Mouse (Mus musculus) kidney, embryonic 14.5 days (tissue): ENCODE results near the gene Selenoi. TPM values are rescaled to one million over a fixed set of nuclear protein-coding genes. Genes with fewer than 3 reads are reported as not detected.
A peak's percentile ranks its signal among the peaks of the same experiment; 100 is the strongest.

Experiments
- ATAC-seq: fragments of 200-750 bp; cut with Nextera tagmentation; 2 replicates; pipeline ENCODE4 v1.8.0; 2017; ENCODE audit warnings: moderate number of reproducible peaks, mild to moderate bottlenecking, moderate TSS enrichment, moderate library complexity; ENCODE audit not compliant: low FRiP score, low TSS enrichment
- H3K27ac ChIP-seq: fragments of 300-500 bp; sonication (generic); 2 replicates; pipeline ENCODE4 v1.5.1; 2014; ENCODE audit warnings: low read depth, mild to moderate bottlenecking, low read length, moderate library complexity, mixed read lengths
- H3K27me3 ChIP-seq: fragments of 300-500 bp; sonication (generic); 2 replicates; pipeline ENCODE4 v1.6.1; 2014; ENCODE audit warnings: mild to moderate bottlenecking, low read length; ENCODE audit not compliant: control insufficient read depth, insufficient read depth
- H3K36me3 ChIP-seq: fragments of 300-500 bp; sonication (generic); 2 replicates; pipeline ENCODE4 v1.6.1; 2014; ENCODE audit warnings: low read length, mixed read lengths; ENCODE audit not compliant: control insufficient read depth, insufficient read depth
- H3K4me1 ChIP-seq: fragments of 300-500 bp; sonication (generic); 2 replicates; pipeline ENCODE4 v1.6.1; 2014; ENCODE audit warnings: low read length, mixed read lengths; ENCODE audit not compliant: control insufficient read depth, insufficient read depth
- H3K4me2 ChIP-seq: fragments of 300-500 bp; sonication (generic); replicated peaks from 2 replicates; pipeline ENCODE4 v1.6.1; 2014; ENCODE audit warnings: low read depth, mild to moderate bottlenecking, low read length
- H3K4me3 ChIP-seq: fragments of 300-500 bp; sonication (generic); 2 replicates; pipeline ENCODE4 v1.5.1; 2014; ENCODE audit warnings: mild to moderate bottlenecking, low read length
- H3K9ac ChIP-seq: fragments of 300-500 bp; sonication (generic); 2 replicates; pipeline ENCODE4 v1.6.1; 2014; ENCODE audit warnings: low read depth, mild to moderate bottlenecking, low read length, moderate library complexity
- H3K9me3 ChIP-seq: fragments of 300-500 bp; sonication (generic); 2 replicates; pipeline ENCODE4 v1.6.1; 2016; ENCODE audit warnings: low read length; ENCODE audit not compliant: control insufficient read depth
- WGBS: fragments of 180-500 bp; shearing (Covaris S2); extraction: QIAGEN DNeasy Blood & Tissue Kit; methylation state at CpG from one replicate; pipeline ENCODE4 v1.1.7; 2014; 5-methylcytosine and 5-hydroxymethylcytosine counted together
- polyA plus RNA-seq: library from polyadenylated mRNA; unstranded; fragments of >200 nt; fragmentation: Nextera tagmentation; extraction: Ambion mirVana; gene quantifications from 2 replicates; pipeline ENCODE4 v1.2.1, GENCODE M21; 2014

Gene Selenoi
- 16.9 and 19.1 TPM in 2 replicates for polyA plus RNA-seq

DNA sequence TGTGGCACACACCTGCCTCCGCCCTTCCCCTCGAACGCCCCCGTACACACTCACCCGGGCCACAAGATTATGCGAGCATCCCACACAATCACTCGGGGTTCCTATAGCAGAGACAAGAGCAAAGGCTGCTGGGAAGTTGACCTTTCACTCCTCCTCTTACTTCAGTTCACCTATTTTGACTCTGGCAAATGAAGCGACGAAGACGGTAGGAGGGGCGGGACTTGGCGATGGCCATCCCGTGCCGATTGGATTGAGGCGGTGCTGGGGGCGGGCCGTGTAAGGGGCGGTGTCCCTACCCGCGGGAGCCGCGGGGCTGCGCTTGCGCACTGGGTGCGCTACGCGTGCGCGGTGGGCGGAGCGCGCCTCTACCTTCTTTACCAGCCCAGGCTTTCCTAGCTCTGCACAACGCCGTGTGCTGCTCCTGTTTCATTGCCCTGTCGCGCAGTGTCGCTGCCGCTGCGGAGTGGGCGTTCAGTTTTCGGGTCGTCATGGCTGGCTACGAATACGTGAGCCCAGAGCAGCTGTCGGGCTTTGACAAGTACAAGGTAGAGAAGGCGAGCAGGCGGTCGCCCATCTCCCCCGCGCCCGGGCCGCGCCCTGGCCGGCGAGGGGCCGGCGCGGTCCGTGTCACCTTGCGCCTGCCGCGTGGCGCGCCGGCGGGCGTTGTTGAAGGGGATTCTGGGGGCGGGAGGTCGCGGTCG is at the start of gene Selenoi:
Gene Selenoi, plus strand, starts transcription at position 311 of the 701 bp plus-strand sequence.
- WGBS: 1% methylated on average over 68 of the region's 71 CpGs
- no peaks in the 10 kb centered on the region for H3K27me3 ChIP-seq
- ATAC-seq: peak; percentile 100
- H3K4me3 ChIP-seq: peak within 1 kb of the TSS; percentile 83
- peaks cover 6% of the 10 kb centered on the region; the same call in 1 of the 2 replicates for H3K4me1 ChIP-seq
- H3K4me2 ChIP-seq: peak within 1 kb of the TSS; percentile 82
- peak within 1 kb of the TSS; percentile 79 for H3K9ac ChIP-seq
- peaks cover 7% of the 10 kb centered on the region; the same call in 1 of the 2 replicates for H3K9me3 ChIP-seq
- peaks cover 4% of the 10 kb centered on the region; the same call in 1 of the 2 replicates for H3K36me3 ChIP-seq
- H3K27ac ChIP-seq: peak within 1 kb of the TSS; percentile 85

DNA sequence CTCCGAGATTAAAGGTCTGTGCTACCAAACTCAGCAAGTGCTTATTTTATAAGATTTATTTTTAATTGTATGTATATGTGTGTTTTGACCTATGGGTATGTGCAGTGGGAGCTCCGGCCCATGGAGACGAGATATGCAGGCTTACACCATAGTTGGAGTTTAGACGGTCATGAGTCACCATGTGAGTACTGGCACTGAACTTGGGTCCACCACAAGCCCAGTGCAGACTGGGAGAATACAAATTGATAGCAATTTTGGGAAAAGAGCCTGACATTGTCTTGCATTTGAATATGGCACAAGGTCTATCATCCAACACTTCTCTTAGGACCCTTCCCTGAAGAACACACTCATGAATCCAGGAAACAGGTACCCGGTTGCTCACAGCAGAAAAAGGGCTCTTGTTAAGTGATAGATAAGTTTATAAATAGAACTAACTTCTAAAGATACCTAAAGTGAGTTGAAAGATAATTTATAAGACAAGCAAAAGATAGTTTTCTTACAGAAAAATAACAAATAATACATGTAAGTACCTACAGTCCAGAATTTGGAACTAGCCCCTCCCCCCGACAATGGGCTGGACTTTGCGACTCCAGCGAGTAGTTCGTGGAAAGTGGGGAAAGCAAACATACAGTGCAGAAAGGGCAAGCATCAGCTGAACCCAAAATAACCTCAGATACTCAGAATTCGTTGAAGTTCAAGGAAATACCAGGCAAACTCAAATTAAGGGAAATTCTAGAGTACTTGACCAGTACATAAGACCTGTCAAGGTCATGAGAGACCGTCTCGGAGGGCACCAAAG is 44.5 kb upstream of the Selenoi start:
- Histone ChIP-seq H3K27ac (no peak overlapping the region), H3K4me1 (no peaks in the 10 kb centered on the region), H3K36me3 (peaks cover 25% of the 10 kb centered on the region), H3K4me2 (no peak overlapping the region), H3K4me3 (no peak overlapping the region), H3K9ac (no peak overlapping the region), H3K27me3 (no peaks in the 10 kb centered on the region), H3K9me3 (no peaks in the 10 kb centered on the region)
- WGBS: 90% methylated on average over 12 of the region's 12 CpGs
- no peak for ATAC-seq

DNA sequence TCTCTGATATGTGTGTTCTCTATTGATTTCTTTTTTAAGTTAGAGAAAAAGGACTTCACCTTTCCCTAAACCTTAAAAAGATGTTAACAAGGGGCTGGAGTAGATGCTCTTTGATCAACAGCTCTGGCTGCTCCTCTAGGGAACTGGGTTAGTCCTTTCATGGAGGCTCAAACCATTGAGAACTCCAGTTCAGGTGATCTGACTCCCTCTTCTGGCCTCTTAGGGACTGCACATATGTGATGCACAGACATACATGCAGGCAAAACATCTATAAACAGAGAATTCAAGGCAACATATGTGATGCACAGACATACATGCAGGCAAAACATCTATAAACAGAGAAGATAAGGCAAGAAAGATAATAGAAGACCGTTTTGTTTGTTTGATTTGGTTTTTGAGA is 39.9 kb upstream of the Selenoi start:
- no peak for ATAC-seq
- H3K27me3 ChIP-seq: no peaks in the 10 kb centered on the region; the same call in 1 of the 2 replicates
- no peak overlapping the region for H3K9ac ChIP-seq
- no peak overlapping the region for H3K27ac ChIP-seq
- no peaks in the 10 kb centered on the region for H3K9me3 ChIP-seq
- H3K4me1 ChIP-seq: no peaks in the 10 kb centered on the region
- no peak overlapping the region for H3K4me2 ChIP-seq
- H3K36me3 ChIP-seq: peaks cover 3% of the 10 kb centered on the region; the same call in 1 of the 2 replicates
- H3K4me3 ChIP-seq: no peak overlapping the region
- WGBS: 76% methylated on average over 1 of the region's 1 CpGs

DNA sequence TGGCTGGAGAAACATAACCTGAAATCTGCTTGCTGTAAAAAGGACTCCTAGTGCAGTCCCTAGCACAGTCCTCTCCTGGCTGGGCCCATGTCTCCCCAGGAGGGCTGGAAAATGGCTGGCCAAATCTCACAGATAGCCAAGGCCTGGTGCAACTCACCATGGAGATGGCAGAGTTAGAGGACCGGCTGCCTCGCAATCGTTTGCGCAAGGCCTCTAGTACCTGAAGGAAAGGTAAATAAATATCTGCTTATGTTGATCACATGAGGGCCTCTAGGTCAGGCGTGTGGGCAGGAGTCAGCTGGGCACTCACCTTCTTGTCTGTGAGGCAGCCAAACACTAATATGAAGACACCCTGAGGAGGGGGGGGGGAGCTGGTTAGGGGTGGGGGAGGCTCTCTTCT is 37.0 kb upstream of the Selenoi start:
- WGBS: 88% methylated on average over 5 of the region's 5 CpGs
- H3K4me3 ChIP-seq: no peak overlapping the region
- 0 out of 2 replicates have a peak, but pooled peaks cover 2% of the 10 kb centered on the region for H3K4me1 ChIP-seq
- H3K27ac ChIP-seq: no peak overlapping the region
- no peaks in the 10 kb centered on the region for H3K36me3 ChIP-seq
- no peak for ATAC-seq
- no peak overlapping the region for H3K4me2 ChIP-seq
- H3K9me3 ChIP-seq: no peaks in the 10 kb centered on the region
- H3K9ac ChIP-seq: no peak overlapping the region
- H3K27me3 ChIP-seq: no peaks in the 10 kb centered on the region; the same call in 1 of the 2 replicates

DNA sequence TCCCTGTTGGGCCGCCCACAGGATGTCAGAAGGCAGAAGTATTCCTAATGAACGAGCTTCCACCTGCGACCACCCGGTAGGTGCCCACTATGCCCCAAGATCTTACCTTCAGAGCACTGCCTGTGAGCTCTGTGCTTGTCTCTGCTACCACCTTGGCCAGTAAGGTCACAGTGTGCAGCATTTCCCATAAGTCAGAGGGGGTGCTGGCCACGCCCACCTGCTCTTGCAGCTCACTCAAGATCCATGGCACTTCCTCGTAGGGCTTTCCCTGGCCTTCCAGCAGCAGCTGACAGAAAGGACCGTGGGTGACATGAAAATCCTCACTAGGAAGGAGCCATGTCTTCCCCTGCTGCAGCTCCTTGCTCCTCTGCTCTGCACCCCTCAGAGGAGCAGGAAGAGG is 34.1 kb upstream of the Selenoi start:
- Histone ChIP-seq H3K4me2 (no peak overlapping the region), H3K27me3 (no peaks in the 10 kb centered on the region; the same call in 1 of the 2 replicates), H3K4me1 (0 out of 2 replicates have a peak, but pooled peaks cover 2% of the 10 kb centered on the region), H3K27ac (no peak overlapping the region), H3K36me3 (no peaks in the 10 kb centered on the region), H3K9me3 (no peaks in the 10 kb centered on the region), H3K4me3 (no peak overlapping the region), H3K9ac (no peak overlapping the region)
- WGBS: 74% methylated on average over 7 of the region's 7 CpGs
- ATAC-seq: no peak

DNA sequence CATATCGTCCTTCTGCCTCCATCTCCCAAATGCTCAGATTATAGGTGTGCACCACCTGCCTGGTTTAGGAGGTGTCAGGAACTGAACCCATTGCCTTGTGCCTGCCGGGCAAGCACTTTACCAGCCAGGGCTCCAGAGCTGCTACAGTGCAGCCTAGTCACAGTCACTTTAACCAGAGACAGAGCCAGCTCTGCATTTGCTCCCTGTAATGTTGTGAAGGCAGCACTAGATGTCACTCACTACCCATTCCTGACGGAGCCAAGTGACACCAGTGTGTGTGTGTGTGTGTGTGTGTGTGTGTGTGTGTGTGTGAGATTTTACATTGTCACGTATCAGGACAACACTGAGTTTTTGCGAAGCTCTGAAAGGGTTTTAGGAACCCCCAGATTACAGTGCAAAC is 30.9 kb upstream of the Selenoi start:
- Histone ChIP-seq H3K27ac (no peak overlapping the region), H3K4me3 (no peak overlapping the region), H3K27me3 (no peaks in the 10 kb centered on the region; the same call in 1 of the 2 replicates), H3K9me3 (no peaks in the 10 kb centered on the region), H3K36me3 (no peaks in the 10 kb centered on the region), H3K4me2 (no peak overlapping the region), H3K4me1 (0 out of 2 replicates have a peak, but pooled peaks cover 4% of the 10 kb centered on the region), H3K9ac (no peak overlapping the region)
- ATAC-seq: no peak
- WGBS: 51% methylated on average over 5 of the region's 5 CpGs

DNA sequence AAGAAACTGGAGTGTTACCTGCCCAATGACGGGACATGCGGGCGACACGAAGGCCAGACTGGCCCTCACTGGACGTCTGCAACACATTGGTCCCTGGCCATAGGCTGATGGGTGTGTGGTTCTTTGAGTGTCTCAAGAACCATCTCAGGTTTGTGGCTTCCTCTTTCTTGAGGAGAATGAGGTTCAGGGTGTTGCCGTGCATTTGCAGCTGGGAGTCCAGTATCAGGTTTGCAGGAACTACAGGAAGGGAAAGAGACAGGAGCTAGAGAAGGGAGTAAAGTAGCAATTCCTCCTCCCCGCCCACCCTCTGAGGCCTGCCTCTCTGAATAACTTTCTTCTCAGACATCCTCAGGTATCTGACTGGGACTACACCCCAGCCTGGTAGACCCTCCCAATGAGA is 30.2 kb upstream of the Selenoi start:
- WGBS: 85% methylated on average over 7 of the region's 7 CpGs
- H3K36me3 ChIP-seq: no peaks in the 10 kb centered on the region
- no peak overlapping the region for H3K27ac ChIP-seq
- H3K9ac ChIP-seq: no peak overlapping the region
- H3K9me3 ChIP-seq: no peaks in the 10 kb centered on the region
- H3K4me1 ChIP-seq: 0 out of 2 replicates have a peak, but pooled peaks cover 4% of the 10 kb centered on the region
- no peak overlapping the region for H3K4me2 ChIP-seq
- ATAC-seq: no peak
- no peak overlapping the region for H3K4me3 ChIP-seq
- no peaks in the 10 kb centered on the region for H3K27me3 ChIP-seq

DNA sequence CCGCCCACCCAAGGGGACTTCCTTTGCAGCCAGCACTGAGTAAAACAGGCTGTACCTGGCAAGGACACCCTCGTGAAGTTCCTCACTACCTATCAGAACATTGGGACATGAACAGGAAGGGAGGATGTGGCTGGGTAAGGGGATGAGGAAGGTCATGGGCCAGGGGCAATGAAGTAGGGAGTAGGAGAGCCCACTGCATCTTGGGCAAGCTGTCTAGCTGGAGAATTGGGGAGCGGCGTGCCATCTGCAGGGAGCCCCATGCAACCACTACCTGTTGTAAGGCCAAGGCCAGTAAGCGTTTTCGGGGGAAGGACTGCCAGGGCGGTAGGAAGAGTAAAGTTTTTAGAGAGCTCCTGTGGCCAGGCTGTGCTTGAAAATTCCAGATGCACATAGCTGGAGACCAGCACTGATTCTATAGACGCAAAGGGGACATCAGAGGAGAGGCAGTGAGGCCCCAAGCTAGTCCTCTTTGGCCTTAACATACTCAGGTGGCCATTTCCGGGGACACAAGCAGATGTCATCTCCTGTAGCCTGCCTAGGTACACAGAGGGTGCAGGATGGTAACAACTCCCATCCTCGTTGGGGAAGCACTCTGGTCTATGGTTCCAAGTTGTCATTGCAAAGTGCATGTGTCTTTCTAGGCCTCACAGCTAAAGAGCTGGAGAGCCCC is 29.0 kb upstream of the Selenoi start:
- Histone ChIP-seq H3K9ac (no peak overlapping the region), H3K27ac (no peak overlapping the region), H3K4me1 (0 out of 2 replicates have a peak, but pooled peaks cover 3% of the 10 kb centered on the region), H3K36me3 (no peaks in the 10 kb centered on the region), H3K4me2 (no peak overlapping the region), H3K4me3 (no peak overlapping the region), H3K9me3 (no peaks in the 10 kb centered on the region), H3K27me3 (no peaks in the 10 kb centered on the region)
- no peak for ATAC-seq
- WGBS: 81% methylated on average over 10 of the region's 10 CpGs
